Mouse (Mus musculus) heart, adult 8-10 months (tissue): Measurements from ENCODE around the gene 1700013F07Rik. TPM values are rescaled to one million over a fixed set of nuclear protein-coding genes. Genes with fewer than 3 reads are reported as not detected.
"Not testable (repeated sequence)": the region's sequence is repeated elsewhere in the genome, so short reads cannot be mapped to it uniquely, and the experiment has no call there.

Experiments used
- DNase-seq: peaks from one replicate; pipeline ENCODE4 v3.0.0; 2022; ENCODE audit warnings: low spot score
- total RNA-seq, 4 experiments: library from RNA; stranded (reverse); gene quantifications; 2 replicates each; pipeline ENCODE4 v1.2.4; 2022

The 1700013F07Rik gene
- total RNA-seq, 4 experiments from 2014 or later, result not detected

GRCm38 (mm10) chr3:108542299-108542698, 8.3 kb downstream of the 1700013F07Rik start:
- no peak for DNase-seq

- no peak for DNase-seq
These were observed 20.2 kb downstream of the 1700013F07Rik start for GRCm38 (mm10) chr3:108554111-108554561.

- peak; percentile 95 for DNase-seq
These were observed 20.8 kb downstream of the 1700013F07Rik start for GRCm38 (mm10) chr3:108554587-108555312.

GRCm38 (mm10) chr3:108557888-108558287, 23.9 kb downstream of the 1700013F07Rik start:
- no peak for DNase-seq

- peak; percentile 99 for DNase-seq
These were observed 28.3 kb downstream of the 1700013F07Rik start, which contains the start of gene Tmem167b for GRCm38 (mm10) chr3:108562133-108562730. Gene Tmem167b (minus strand): TSS chr3:108562466.

- peak; percentile 40 for DNase-seq
These were observed 28.9 kb downstream of the 1700013F07Rik start for GRCm38 (mm10) chr3:108562777-108563271.

GRCm38 (mm10) chr3:108563309-108563708, 29.4 kb downstream of the 1700013F07Rik start:
- peak; percentile 84 for DNase-seq

- no peak for DNase-seq
These were observed 34.3 kb downstream of the 1700013F07Rik start for GRCm38 (mm10) chr3:108567990-108568877.

- DNase-seq, result not testable (repeated sequence)
These were observed 35.7 kb downstream of the 1700013F07Rik start for GRCm38 (mm10) chr3:108569636-108570035.

- DNase-seq, result no peak
These were observed 36.9 kb downstream of the 1700013F07Rik start for GRCm38 (mm10) chr3:108570813-108571212.

GRCm38 (mm10) chr3:108571443-108572294, 37.7 kb downstream of the 1700013F07Rik start, which contains the start of gene Taf13:
Gene Taf13 (plus strand): TSS chr3:108571698.
- peak; percentile 98 for DNase-seq

GRCm38 (mm10) chr3:108572309-108573010, 38.5 kb downstream of the 1700013F07Rik start:
- no peak for DNase-seq

- DNase-seq, result no peak
These were observed 40.1 kb downstream of the 1700013F07Rik start for GRCm38 (mm10) chr3:108574018-108574417.

- DNase-seq, result no peak
These were observed 50.6 kb downstream of the 1700013F07Rik start for GRCm38 (mm10) chr3:108584580-108584979.

GRCm38 (mm10) chr3:108588446-108588845, 54.5 kb downstream of the 1700013F07Rik start:
- DNase-seq, result no peak

GRCm38 (mm10) chr3:108590786-108591529, 57.0 kb downstream of the 1700013F07Rik start, which contains the start of gene Wdr47:
Gene Wdr47 (plus strand): TSS chr3:108591279.
- peak; percentile 93 for DNase-seq

GRCm38 (mm10) chr3:108591530-108592522, 57.9 kb downstream of the 1700013F07Rik start:
- no peak for DNase-seq
